Mouse (Mus musculus): Measurements from ENCODE around the gene Kcnn1.

Kcnn1 gene

GRCm38 (mm10) chr8:70892896-70893655 is 30.0 kb upstream of the Kcnn1 start:
- no peak for DNase-seq

- no peak for DNase-seq
Measured at GRCm38 (mm10) chr8:70892022-70892895, 29.2 kb upstream of the Kcnn1 start, which contains the start of gene Slc5a5. Slc5a5 (minus strand) TSS chr8:70892757.

- DNase-seq = peak; percentile 65
Measured at GRCm38 (mm10) chr8:70891356-70891755, 28.3 kb upstream of the Kcnn1 start.

GRCm38 (mm10) chr8:70890656-70891055 is 27.6 kb upstream of the Kcnn1 start:
- no peak for DNase-seq

GRCm38 (mm10) chr8:70887669-70888068 is 24.6 kb upstream of the Kcnn1 start:
- no peak for DNase-seq

- DNase-seq = peak; percentile 51
Measured at GRCm38 (mm10) chr8:70885612-70886011, 22.6 kb upstream of the Kcnn1 start.

GRCm38 (mm10) chr8:70884683-70885082 is 21.6 kb upstream of the Kcnn1 start:
- DNase-seq = no peak

GRCm38 (mm10) chr8:70884186-70884585 is 21.1 kb upstream of the Kcnn1 start:
- DNase-seq = no peak

GRCm38 (mm10) chr8:70880546-70880945 is 17.5 kb upstream of the Kcnn1 start:
- no peak for DNase-seq

- DNase-seq = no peak
Measured at GRCm38 (mm10) chr8:70880126-70880525, 17.1 kb upstream of the Kcnn1 start.

GRCm38 (mm10) chr8:70879500-70879899 is 16.4 kb upstream of the Kcnn1 start:
- no peak for DNase-seq

- no peak for DNase-seq
Measured at GRCm38 (mm10) chr8:70878178-70878577, 15.1 kb upstream of the Kcnn1 start.

- DNase-seq = no peak
Measured at GRCm38 (mm10) chr8:70876382-70876781, 13.3 kb upstream of the Kcnn1 start.

- no peak for DNase-seq
Measured at GRCm38 (mm10) chr8:70874441-70874840, 11.4 kb upstream of the Kcnn1 start.

GRCm38 (mm10) chr8:70873364-70873985 is 10.4 kb upstream of the Kcnn1 start, which contains the start of gene Ccdc124:
Ccdc124 (minus strand) TSS chr8:70873935.
- peak; percentile 97 for DNase-seq

- DNase-seq = no peak
Measured at GRCm38 (mm10) chr8:70872643-70873363, 9.7 kb upstream of the Kcnn1 start.

GRCm38 (mm10) chr8:70871195-70871807 is 8.2 kb upstream of the Kcnn1 start:
- no peak for DNase-seq

GRCm38 (mm10) chr8:70869601-70870041 is 6.6 kb upstream of the Kcnn1 start:
- DNase-seq = peak; percentile 85

- DNase-seq = no peak
Measured at GRCm38 (mm10) chr8:70869199-70869571, 6.1 kb upstream of the Kcnn1 start.

- peak; percentile 57 for DNase-seq
Measured at GRCm38 (mm10) chr8:70868559-70869198, 5.6 kb upstream of the Kcnn1 start.

- DNase-seq = no peak
Measured at GRCm38 (mm10) chr8:70866566-70866965, 3.5 kb upstream of the Kcnn1 start.

Data from lung, postnatal 14 days (tissue).